24 mouse cellular contexts compared by ENCODE assay signal in the genomic region with DNA sequence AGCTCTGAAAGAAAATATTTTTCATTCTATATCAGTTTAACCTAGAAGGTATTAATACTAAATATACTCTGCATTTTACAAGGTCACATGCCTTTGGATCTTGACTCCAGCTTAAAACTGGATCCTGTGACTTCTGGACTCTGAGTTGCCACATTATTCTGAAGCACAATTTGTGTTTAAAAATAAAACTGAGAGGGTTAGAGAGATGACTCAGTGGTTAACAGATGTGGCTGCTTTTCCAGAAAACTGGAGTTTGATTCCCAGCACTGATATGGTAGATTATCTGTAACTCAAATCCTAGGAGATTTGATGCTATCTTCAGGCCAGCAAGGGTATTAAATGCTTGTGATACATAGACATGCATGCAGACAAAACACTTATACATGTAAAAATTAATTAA. TPM values are rescaled to one million over a fixed set of nuclear protein-coding genes. Genes with fewer than 3 reads are reported as not detected.
DNase-seq lines count a peak whose midpoint lies in the region; ATAC-seq and TF ChIP-seq lines count a peak whose summit lies in the region.
"Had no signal": no experiment of that assay in that cellular context is flagged by ENCODE, and none has a peak within 500 bp of the region (broad histone marks: within the 10 kb centered on the region; RNA-seq: fewer than 3 reads in every experiment).

No protein-coding gene starts in this region.

- H3K9ac ChIP-seq in liver, adult 2 months (ENCODE audit: low read depth, low read length): no peak overlapping the region
- H3K9ac ChIP-seq in liver, embryonic 12.5 days: no peak overlapping the region
- H3K9ac ChIP-seq in heart, adult 2 months (ENCODE audit: low read depth, low read length): no peak overlapping the region
- H3K9ac ChIP-seq: embryonic facial prominence, embryonic 12.5 days; forebrain, embryonic 13.5 days; forebrain, embryonic 15.5 days; forebrain, postnatal 0 days had no signal

- H3K4me3 ChIP-seq in liver, adult 2 months (ENCODE audit: insufficient read depth, low read depth, low read length): no peak overlapping the region
- H3K4me3 ChIP-seq in liver, embryonic 12.5 days: no peak overlapping the region
- no peak overlapping the region for H3K4me3 ChIP-seq in C2C12 (ENCODE audit: insufficient read depth, poor library complexity, severe bottlenecking)
- H3K4me3 ChIP-seq in heart, adult 2 months: no peak overlapping the region
- H3K4me3 ChIP-seq: embryonic facial prominence, embryonic 10.5 days; embryonic facial prominence, embryonic 12.5 days; forebrain, embryonic 13.5 days; forebrain, embryonic 15.5 days had no signal

- TF ChIP-seq CTCF in liver, adult 2 months (IDR thresholded peaks at IDR 0.05; ENCODE audit: low read depth, low read length): no peak
- no peak for TF ChIP-seq CTCF in C2C12 (IDR thresholded peaks at IDR 0.05; ENCODE audit: control insufficient read depth, insufficient read depth, insufficient read length)
- TF ChIP-seq CTCF in heart, adult 2 months (IDR thresholded peaks at IDR 0.05): no peak

- H3K27me3 ChIP-seq in liver, adult 2 months (ENCODE audit: control insufficient read depth, insufficient read depth, low read length): no peaks in the 10 kb centered on the region
- no peaks in the 10 kb centered on the region for H3K27me3 ChIP-seq in liver, embryonic 12.5 days (replicated peaks)
- H3K27me3 ChIP-seq in C2C12 (ENCODE audit: control insufficient read depth, insufficient read depth, insufficient read length): no peaks in the 10 kb centered on the region
- no peaks in the 10 kb centered on the region for H3K27me3 ChIP-seq in heart, adult 2 months (ENCODE audit: control insufficient read depth, insufficient read depth, low read length)
- H3K27me3 ChIP-seq: embryonic facial prominence, embryonic 12.5 days; forebrain, embryonic 13.5 days; forebrain, embryonic 15.5 days had no signal

- H3K36me3 ChIP-seq in liver, adult 2 months (ENCODE audit: control insufficient read depth, insufficient read depth, low read length): no peaks in the 10 kb centered on the region
- no peaks in the 10 kb centered on the region for H3K36me3 ChIP-seq in liver, embryonic 12.5 days
- no peaks in the 10 kb centered on the region for H3K36me3 ChIP-seq in C2C12 (ENCODE audit: control insufficient read depth, insufficient read depth)
- no peaks in the 10 kb centered on the region for H3K36me3 ChIP-seq in heart, adult 2 months (ENCODE audit: control insufficient read depth, insufficient read depth, low read length)
- H3K36me3 ChIP-seq: embryonic facial prominence, embryonic 10.5 days; embryonic facial prominence, embryonic 12.5 days; forebrain, embryonic 15.5 days had no signal

- no peak overlapping the region for H3K4me2 ChIP-seq in liver, embryonic 12.5 days
- H3K4me2 ChIP-seq: embryonic facial prominence, embryonic 12.5 days; forebrain, embryonic 13.5 days; forebrain, embryonic 15.5 days had no signal

- peaks cover 8% of the 10 kb centered on the region; the same call in 1 of the 2 replicates for H3K4me1 ChIP-seq in liver, adult 2 months (ENCODE audit: control insufficient read depth, insufficient read depth, low read length)
- H3K4me1 ChIP-seq in liver, embryonic 12.5 days: no peaks in the 10 kb centered on the region
- H3K4me1 ChIP-seq in heart, adult 2 months (ENCODE audit: control insufficient read depth, insufficient read depth, low read length): no peaks in the 10 kb centered on the region
- H3K4me1 ChIP-seq: embryonic facial prominence, embryonic 10.5 days; embryonic facial prominence, embryonic 12.5 days; forebrain, embryonic 13.5 days; forebrain, embryonic 15.5 days had no signal

- no peak for ATAC-seq in liver, embryonic 12.5 days
- ATAC-seq: activated CD4-positive, CD25-positive, alpha-beta regulatory T cell, adult 4 months; forebrain, embryonic 13.5 days; forebrain, embryonic 15.5 days; forebrain, postnatal 0 days; Patski had no signal

- TF ChIP-seq POLR2A in liver, adult 2 months (IDR thresholded peaks at IDR 0.05; ENCODE audit: extremely low read depth, insufficient read depth, low read length): no peak
- no peak for TF ChIP-seq POLR2A in heart, adult 2 months (IDR thresholded peaks at IDR 0.05; ENCODE audit: insufficient read depth, low read depth, low read length)

- H3ac ChIP-seq in C2C12 (ENCODE audit: control insufficient read depth, insufficient read length, low read depth): no peak overlapping the region

- intact Hi-C loops in heart, adult 2 months (cut with DNase I): no loop called here
- intact Hi-C loops in heart, postnatal 36 days (cut with DNase I): no loop called here

- DNase-seq in liver, adult 2 months (ENCODE audit: extremely low read depth, low read depth, low spot score): peak; percentile 49
- peak; percentile 24 for DNase-seq in adipocyte (ENCODE audit: low spot score)
- DNase-seq in lung, adult 18-20 months: no peak
- DNase-seq in heart, adult 2 months: no peak
- DNase-seq in heart, postnatal 36 days: no peak
- DNase-seq: adrenal gland, adult 2 months; adrenal gland, postnatal 10 days; adrenal gland, postnatal 25 days; B cell, adult 2 months; cerebellum, adult 11 months; cerebellum, adult 18-20 months; cerebellum, adult 8-10 months; cerebellum, postnatal 10 days; cerebellum, postnatal 25 days; forebrain, postnatal 0 days had no signal

- H3K79me2 ChIP-seq in liver, adult 2 months (ENCODE audit: control insufficient read depth, insufficient read depth, low read length): no peaks in the 10 kb centered on the region
- no peaks in the 10 kb centered on the region for H3K79me2 ChIP-seq in C2C12 (ENCODE audit: control insufficient read depth, insufficient read depth)
- H3K79me2 ChIP-seq in heart, adult 2 months (replicated peaks; ENCODE audit: control insufficient read depth, insufficient read depth, low read length): no peaks in the 10 kb centered on the region

- no peak overlapping the region for H3K27ac ChIP-seq in liver, adult 2 months (replicated peaks; ENCODE audit: insufficient read depth, low read depth, low read length)
- H3K27ac ChIP-seq in liver, embryonic 12.5 days: no peak overlapping the region
- no peak overlapping the region for H3K27ac ChIP-seq in heart, adult 2 months
- H3K27ac ChIP-seq: embryonic facial prominence, embryonic 10.5 days; embryonic facial prominence, embryonic 12.5 days; forebrain, embryonic 13.5 days; forebrain, embryonic 15.5 days had no signal

- H3K9me3 ChIP-seq in liver, embryonic 12.5 days (replicated peaks): no peaks in the 10 kb centered on the region
- H3K9me3 ChIP-seq: embryonic facial prominence, embryonic 10.5 days; embryonic facial prominence, embryonic 12.5 days; forebrain, embryonic 13.5 days; forebrain, embryonic 15.5 days had no signal

- no peak for TF ChIP-seq EP300 in heart, adult 2 months (IDR thresholded peaks at IDR 0.05; ENCODE audit: insufficient read depth, low read depth, low read length)

- H3K79me3 ChIP-seq in C2C12 (ENCODE audit: low read depth): no peaks in the 10 kb centered on the region

TF ChIP-seq in C2C12, 6 proteins besides CTCF, POLR2A, EP300 and RAD21:
- TF ChIP-seq FOSL1 (IDR thresholded peaks at IDR 0.05; ENCODE audit: insufficient read depth, low read length, poor library complexity, severe bottlenecking): no peak
- peak; percentile 19 for TF ChIP-seq USF1 (IDR thresholded peaks at IDR 0.05; ENCODE audit: low read depth)

RNA-seq across cellular contexts. Expression of a gene that starts 28.7 kb away (rescaled TPM):
- 406 and 423 TPM in 2 replicates for total RNA-seq in liver, adult 2 months (2014; rRNA removed)
- polyA plus RNA-seq in liver, adult 2 months (2012; rRNA removed): 141 and 142 TPM in 2 replicates
- 24.6 and 24.9 TPM in 2 replicates for polyA plus RNA-seq in liver, embryonic 12.5 days (2016; fragmentation: Nextera tagmentation; extraction: Ambion mirVana)
- polyA plus RNA-seq in C2C12 (2012; fragmentation: generic; extraction: Trizol): 10.6 TPM
- total RNA-seq in heart, adult 2 months (2021): 100 to 1,000 TPM; 160 to 161 TPM
- 46.1 and 96.0 TPM in 2 replicates for polyA plus RNA-seq in heart, adult 2 months (2012; rRNA removed)
- total RNA-seq in heart, postnatal 36 days (2021): 100 to 1,000 TPM; 164 to 166 TPM
- total RNA-seq: MEL had no signal

Comparison
In these comparisons a context has a peak if more than half of its experiments do, and no peak if none do; other contexts are left out.
1. DNase-seq: peak in liver, adult 2 months (single experiment) and adipocyte (single experiment); none in lung, adult 18-20 months (0 of 2), heart, adult 2 months (0 of 2) and heart, postnatal 36 days (0 of 2).